Mouse (Mus musculus): Measurements from ENCODE around the gene Rps6kc1. TPM values are rescaled to one million over a fixed set of nuclear protein-coding genes. Genes with fewer than 3 reads are reported as not detected.
A peak's percentile ranks its signal among the peaks of the same experiment; 100 is the strongest.

Gene Rps6kc1
- total RNA-seq, 2 experiments from 2014 or later, result 13.3 to 14.8 TPM

DNA sequence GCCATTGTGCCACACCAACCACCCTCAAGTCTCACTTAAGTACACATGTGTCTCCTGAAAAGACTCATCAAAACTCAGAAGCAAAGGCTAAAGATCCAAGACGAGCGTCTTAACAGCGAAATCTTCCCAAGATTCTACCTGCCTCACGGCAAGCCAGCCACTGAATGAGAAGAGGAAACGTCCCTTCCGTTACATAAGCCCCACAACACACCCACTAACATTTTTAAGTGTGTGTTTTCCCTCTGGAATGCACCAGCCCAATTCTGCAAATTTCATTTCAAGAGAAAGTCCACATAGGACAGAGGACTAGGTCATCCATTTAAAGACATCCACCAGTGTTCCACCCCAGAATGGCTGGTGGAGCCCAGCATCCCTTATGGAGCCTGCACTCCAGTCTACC is 734 bp downstream of the Rps6kc1 start:
- DNase-seq, result no peak
- intact Hi-C loops (cut with DNase I; ENCODE audit: low total_unique reads), result no loop called here

DNA sequence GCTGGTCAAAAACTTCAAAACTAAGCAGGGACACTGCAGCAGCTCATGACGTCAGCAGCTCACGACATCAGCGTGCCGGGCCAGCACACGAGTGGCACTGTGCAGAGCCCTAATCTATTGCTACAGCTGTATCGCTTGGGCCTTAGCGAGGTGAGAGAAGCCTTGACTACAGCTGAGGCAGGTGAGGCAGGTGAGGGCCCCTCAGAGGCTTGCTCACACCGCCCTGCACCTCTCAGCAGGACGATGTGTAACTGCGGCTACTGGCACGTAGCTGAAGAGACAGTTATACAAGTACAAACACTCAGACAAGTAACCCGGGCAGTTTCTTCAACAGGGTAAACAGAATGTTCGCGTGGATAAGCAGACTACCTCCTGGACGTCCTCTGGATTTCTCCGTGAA is 6.9 kb downstream of the Rps6kc1 start:
- no peak for DNase-seq
- intact Hi-C loops (cut with DNase I; ENCODE audit: low total_unique reads), result no loop called here

DNA sequence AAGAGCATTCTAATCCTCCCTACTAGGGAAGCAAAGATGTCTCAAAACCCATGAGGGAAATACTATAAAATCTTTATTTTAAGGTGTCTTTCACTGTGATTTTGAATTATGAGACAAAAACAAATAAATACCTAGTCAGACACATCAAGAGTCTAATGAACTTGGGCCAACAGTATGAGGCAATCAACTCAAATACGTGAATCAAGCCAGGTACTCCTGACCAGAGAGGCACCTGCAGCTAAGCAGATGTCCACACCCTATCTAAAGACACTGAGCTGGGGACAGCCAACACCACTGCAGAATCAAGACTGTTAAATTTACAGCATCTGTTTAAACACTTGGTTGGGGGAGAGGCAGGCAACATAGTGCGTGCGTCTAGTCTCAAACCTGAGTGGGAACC is 7.4 kb downstream of the Rps6kc1 start:
- intact Hi-C loops (cut with DNase I; ENCODE audit: low total_unique reads), result no loop called here
- DNase-seq, result no peak

DNA sequence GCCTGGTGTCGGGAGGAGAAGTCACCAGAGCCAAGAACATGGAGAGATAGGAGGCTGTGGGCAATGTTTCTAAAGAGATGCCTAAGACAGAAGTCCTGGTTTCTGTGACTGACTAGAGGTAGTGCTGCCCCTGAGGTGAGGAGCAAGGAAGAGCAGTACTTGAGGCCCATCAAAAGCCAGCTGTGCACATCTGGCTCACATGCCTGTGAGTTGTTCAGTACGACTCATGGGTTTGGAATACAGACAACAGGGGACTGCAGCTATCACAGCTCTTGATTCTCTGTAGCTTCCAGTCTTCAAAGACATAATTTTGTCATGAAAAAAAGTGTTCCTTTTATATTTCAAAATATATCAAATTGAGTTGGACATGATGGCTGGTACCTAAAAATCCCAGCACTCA is 10.5 kb downstream of the Rps6kc1 start:
- no peak for DNase-seq
- intact Hi-C loops (cut with DNase I; ENCODE audit: low total_unique reads), result no loop called here

DNA sequence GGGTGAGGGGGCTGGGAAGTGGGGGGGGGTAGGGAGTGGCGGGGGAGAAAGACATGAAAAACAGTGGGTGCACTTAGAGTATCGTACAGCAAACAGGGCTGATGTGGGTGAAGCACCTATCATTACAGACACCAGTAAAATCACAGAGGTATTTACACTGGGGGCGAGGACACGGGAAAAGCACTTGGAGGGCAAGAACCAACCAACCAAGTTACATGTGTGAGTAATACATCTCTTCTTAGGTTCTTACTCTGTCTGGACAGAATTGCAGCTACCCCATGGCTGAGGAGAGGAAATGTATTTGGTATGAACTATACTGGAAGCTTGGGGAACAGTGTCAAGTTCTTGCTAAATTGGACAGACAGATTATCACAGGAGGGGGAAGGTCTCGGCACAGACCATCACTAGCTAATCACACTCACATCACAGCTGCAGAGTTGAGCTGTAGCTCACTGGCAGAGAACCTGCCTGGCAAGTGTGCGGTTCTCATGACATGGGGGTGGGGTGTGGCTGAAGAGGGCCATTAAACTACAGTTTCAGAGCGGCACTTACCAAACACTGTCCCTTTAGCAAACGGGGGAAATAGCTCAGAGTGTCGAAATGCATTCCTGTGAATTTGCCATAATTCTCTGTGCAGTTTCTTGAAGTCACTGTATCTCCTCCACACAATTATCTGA is 12.5 kb downstream of the Rps6kc1 start:
- intact Hi-C loops (cut with DNase I; ENCODE audit: low total_unique reads), result no loop called here
- DNase-seq, result peak; percentile 51

DNA sequence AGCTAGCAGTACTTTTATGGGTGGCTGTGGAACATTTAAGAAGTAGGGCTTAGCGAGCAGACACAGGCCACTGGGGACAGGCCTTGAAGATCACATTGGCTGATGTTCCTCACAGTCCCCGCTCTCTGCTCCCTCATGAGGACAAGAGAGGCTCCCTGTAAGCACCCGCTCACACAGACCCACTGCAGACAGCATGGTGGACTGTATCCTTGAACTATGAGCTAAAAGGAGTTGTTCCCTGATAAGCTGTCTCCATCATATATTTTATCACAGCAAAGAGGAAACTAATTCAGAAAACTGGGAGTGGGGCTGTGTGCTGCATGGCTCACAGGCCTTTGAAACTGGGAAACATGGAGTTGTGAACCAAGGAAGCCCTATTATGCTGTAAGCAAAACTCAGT is 13.4 kb downstream of the Rps6kc1 start:
- no peak for DNase-seq
- intact Hi-C loops (cut with DNase I; ENCODE audit: low total_unique reads), result no loop called here

DNA sequence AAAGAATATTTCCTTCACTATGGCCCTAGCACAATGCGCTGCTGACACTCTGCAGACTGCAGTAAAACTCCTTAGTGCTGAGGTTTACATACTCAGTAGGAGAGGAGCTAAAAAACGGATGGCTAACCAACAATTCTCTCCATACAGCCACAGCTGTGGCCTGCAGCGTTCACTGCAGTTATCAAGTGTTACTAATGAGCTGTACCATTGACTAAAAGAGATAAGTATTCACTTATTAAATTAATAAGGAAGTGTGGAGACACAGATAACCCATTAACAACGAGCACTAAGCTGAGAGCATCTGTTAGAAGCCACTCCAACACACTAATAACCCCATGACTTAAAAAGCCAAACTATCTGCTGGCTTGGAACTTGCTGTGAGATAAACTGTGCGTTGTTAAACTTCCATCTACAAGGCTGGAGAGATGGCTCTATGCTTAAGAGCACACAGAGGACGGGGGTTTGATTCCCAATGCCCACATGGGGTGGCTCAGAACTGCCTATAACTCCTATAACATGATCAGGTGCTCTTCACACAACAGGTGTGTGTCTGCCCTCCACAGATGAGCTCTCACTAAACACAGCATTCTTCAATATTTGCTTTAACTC is 17.9 kb downstream of the Rps6kc1 start:
- DNase-seq, result no peak

DNA sequence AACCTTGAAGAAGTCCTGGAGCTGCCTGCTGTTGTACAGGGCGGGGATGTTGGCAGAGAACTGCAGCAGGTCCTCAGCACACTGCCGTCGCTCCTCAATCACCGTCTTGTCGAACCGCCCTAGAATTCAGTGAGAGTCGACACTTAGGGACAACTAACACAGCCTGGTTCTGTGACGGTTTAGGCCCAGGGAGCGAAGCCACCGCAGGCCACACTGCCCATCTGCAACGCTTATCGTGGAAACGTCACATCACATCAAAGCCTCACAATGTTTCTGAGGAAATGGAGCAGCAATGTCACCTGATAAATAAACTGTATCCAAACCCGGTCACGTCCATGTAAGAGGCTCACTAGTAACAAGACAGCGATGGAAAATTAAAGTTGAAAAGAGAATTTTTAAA is 22.9 kb downstream of the Rps6kc1 start:
- no peak for DNase-seq
- intact Hi-C loops (cut with DNase I; ENCODE audit: low total_unique reads), result no loop called here

More for the DNA sequence above, 17.9 kb downstream of the Rps6kc1 start:
- intact Hi-C loops (cut with DNase I; ENCODE audit: low total_unique reads), result no loop called here

DNA sequence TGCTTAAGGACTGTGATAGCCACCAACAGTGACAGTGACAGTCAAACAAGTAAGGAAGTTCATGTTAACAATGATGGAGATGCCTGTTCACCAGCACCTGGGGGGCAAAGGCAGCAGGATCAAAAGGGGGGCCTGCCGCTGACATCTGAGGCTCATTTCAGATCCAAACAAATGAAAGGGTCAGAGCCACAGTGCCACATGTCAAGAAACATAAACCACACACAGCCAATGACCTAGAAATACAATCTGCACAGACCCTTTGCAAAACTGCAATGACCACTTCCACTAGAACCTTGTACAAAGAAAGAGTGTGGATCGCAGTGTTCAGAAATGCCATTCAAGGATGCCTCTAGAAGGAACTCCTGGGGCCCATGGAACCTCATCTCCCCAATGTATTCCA is 23.5 kb downstream of the Rps6kc1 start:
- intact Hi-C loops (cut with DNase I; ENCODE audit: low total_unique reads), result no loop called here
- no peak for DNase-seq

DNA sequence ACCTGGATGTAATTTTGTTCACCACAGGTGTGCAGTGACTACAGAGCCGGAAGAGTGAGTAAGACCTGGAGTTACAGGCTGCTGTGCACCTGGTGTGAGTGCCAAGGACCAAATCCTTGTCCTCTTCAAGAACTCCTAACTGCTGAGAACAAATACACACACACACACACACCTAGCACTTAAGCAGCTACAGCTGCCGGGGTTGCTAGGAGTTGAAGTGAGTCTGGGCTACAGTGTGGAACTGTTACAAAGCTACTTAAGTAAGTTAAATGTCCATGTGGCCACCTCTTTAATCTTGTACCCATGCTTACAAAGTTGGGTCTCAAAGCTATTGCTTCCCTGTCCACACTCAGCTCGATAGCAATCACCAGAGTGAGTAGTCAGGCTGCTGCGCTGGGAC is 25.6 kb downstream of the Rps6kc1 start:
- intact Hi-C loops (cut with DNase I; ENCODE audit: low total_unique reads), result no loop called here
- no peak for DNase-seq

DNA sequence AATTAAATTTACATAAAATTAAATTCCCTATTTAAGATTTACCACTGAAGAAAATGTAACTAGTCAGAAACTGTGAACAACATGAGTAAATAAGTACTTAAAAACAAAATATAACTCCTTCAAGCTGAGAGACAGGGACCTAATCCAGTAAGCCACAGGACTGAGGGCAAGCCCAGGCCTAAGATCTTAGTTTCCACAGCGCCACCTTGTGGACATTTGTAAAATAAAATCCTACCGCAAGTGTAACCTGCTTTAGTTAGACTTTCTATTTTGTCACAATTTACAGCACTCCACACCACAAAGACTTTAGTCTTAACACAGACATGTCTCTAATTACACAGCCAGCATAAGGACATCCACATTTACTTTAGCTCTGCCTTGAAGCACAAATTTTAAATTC is 30.1 kb downstream of the Rps6kc1 start:
- intact Hi-C loops (cut with DNase I; ENCODE audit: low total_unique reads), result loop anchor here (2.0 kb wide), 1 partner anchor 53 kb away; no protein-coding TSS in a partner anchor
- peak; percentile 35 for DNase-seq

DNA sequence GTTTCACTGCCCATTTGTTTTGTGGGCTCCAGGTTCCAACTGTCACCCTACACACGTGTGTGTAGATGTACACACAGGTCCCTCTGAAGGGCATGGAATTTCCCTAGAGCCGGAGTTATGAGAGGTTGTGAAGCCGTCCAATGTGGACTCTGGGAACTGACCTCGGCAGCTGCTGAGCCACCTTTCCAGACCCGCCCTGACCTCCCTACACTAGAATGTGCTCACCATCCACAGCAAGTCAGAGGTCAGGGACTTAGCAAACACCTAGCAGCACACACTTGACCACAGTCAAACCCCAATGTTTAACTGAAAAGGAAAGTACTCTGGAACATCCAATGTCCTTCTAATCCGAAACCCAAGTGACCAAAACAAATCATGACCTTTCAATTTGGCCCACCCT is 30.9 kb downstream of the Rps6kc1 start:
- DNase-seq, result no peak
- intact Hi-C loops (cut with DNase I; ENCODE audit: low total_unique reads), result loop anchor here (2.0 kb wide), 1 partner anchor 52 kb away; no protein-coding TSS in a partner anchor

DNA sequence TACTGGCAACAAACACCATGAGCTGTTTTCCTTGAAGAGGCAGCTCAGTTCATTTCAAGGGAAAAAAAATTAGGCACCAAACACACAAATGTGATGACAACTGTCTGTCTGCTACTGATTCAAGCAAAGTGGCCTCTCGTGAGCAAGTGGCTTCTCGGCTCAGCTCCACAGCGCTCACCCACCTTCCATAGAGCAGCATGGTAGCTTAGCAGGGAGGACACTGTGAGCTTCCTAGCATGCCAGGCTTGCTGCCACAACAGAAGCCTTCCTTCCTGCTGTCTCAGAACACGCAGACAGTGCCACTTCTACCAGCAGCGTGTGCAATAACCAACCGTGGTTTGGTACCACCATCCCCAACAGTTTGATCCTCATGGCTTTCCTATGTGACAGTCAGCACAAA is 35.8 kb downstream of the Rps6kc1 start:
- intact Hi-C loops (cut with DNase I; ENCODE audit: low total_unique reads), result no loop called here
- DNase-seq, result no peak

DNA sequence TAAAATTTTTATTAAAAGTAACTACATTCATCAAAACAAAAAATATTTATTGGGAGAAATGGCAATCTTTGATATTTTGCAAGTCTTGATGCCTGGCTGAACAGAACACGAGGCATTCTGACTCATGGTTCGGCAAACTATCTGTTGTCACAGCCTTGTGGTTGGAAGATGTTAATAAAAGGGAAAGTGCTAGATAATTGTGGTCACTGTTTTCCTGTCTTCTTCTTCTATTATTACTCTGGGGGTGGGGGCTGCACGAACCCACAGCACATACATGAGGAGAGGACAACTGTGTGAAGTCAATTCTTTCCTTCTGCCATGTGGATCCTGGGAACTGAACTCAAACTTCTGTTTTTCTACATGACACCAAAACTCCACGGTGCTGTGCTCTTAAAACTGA is 36.5 kb downstream of the Rps6kc1 start:
- intact Hi-C loops (cut with DNase I; ENCODE audit: low total_unique reads), result no loop called here
- DNase-seq, result no peak

DNA sequence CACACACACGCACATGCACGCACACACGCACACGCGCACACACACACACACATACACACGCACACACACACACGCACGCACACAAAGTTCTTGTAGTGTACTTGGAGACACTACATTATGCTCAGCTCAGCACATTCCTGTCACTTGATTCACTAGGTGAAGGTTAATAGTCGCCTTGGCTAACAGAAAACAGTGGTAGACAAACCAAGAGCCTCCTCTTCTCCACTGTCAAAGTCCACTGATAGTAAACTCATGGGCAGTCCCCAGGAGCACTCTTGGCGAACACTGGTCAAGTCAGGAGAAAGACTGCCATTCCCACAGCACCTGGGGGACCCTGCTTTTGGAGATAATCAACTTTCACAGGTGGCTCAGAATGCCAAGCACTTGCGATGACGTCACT is 40.5 kb downstream of the Rps6kc1 start:
- intact Hi-C loops (cut with DNase I; ENCODE audit: low total_unique reads), result no loop called here
- DNase-seq, result no peak

DNA sequence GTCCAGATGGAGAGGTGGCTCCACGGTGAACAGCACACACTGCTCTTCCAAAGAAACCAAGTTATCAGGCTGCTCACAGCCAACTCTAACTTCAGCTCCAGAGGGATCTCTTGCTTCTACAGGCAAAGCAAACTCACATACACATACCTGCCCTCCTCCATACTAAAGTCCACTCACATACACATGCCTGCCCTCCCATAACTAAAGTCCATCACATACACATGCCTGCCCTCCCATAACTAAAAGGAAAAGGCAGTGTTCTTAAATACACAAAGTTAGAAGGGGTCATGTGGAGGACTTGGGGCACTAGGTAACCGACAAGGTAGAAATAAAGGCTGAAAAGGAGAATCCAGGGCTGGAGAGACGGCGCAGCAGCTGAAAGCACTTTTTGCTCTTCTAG is 41.6 kb downstream of the Rps6kc1 start:
- DNase-seq, result no peak
- intact Hi-C loops (cut with DNase I; ENCODE audit: low total_unique reads), result no loop called here

DNA sequence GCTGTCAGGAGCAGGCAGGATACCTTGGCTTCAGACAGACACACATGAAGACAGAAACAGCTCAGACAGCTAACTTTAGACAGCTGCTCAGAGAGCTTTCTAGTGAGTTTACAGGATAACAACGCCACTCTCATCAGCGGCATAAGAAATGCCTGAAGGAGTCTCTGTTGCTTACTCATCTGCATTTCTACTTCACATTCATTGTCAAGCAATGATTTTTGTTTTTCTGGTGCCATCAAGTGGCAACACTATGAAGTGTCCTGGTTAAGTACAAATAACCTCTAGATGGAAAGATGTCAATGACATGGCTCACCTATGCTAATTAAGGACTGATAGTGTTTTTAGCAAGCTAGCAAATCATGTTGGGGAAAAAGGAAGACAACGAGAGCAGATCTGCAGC is 42.8 kb downstream of the Rps6kc1 start:
- intact Hi-C loops (cut with DNase I; ENCODE audit: low total_unique reads), result no loop called here

DNA sequence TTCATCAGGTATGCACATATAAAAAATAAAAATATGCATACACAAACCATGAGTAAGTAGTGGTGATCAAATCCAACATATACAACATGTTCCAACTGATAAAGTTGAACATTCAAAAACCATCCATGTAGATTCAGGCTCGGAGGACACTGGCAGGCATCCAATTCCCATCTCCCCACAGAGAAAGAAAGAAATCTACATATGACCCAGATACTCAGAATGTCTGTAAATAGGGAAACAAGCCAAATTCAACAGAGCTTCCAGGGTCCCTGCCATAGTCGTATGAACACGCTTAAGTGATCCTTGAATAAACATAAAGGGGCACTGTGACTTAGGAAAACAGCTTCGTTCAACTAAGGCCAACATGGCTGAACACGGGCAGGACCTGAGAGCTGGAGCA is 49.9 kb downstream of the Rps6kc1 start:
- no peak for DNase-seq
- intact Hi-C loops (cut with DNase I; ENCODE audit: low total_unique reads), result no loop called here

More for the DNA sequence above, 42.8 kb downstream of the Rps6kc1 start:
- DNase-seq, result no peak

DNA sequence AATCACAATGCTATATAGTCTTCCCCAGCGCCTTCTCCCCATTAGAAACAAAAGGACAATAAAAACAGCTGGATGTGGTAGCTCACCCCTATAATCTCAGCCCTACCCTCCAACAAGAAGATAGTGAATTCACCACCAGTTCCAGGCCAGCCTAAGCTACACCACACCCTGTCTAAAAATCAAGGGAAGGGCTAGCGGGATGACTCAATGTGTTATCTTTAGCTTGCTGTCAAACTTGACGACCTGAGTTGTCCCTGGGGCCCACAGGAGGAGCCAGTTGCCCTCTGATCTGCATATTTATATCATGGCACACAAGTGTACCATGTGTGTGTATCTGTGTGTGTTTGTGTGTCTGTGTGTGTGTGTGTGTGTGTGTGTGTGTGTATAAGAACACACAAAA is 57.1 kb downstream of the Rps6kc1 start:
- no peak for DNase-seq
- intact Hi-C loops (cut with DNase I; ENCODE audit: low total_unique reads), result no loop called here

DNA sequence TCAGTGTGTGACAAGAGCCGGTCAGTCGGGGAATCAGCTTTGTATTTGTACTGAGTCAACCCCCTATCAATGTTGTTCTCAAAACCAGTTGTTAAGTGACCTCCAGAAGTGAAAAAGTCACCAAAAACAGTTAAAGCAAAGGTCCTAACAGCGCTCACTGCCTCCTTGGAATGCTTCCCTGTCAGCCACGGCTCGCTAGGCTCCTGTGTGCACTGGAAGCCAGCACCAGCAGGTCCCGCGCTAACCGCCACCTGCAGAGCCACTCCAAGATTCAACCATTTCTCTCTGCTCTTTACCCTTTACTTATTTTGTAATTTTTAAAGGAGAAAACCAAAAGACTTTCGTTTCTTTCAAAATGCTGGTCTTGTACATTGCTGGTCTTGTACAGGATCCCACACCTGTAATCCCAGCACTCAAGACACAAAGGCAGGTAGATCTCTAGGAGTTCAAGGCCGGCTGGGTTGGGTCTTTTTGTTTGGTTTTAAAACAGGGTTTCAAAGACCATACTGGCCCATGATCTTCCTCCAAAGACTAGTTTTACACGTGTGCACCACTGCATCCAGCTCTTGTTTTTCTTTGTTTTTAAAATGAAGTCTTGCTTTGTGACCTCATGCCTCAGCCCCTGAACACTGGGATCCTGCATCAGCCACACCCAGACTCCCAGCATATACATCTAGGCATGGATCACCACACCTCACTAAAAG is 62.3 kb downstream of the Rps6kc1 start:
- intact Hi-C loops (cut with DNase I; ENCODE audit: low total_unique reads), result no loop called here
- no peak for DNase-seq

DNA sequence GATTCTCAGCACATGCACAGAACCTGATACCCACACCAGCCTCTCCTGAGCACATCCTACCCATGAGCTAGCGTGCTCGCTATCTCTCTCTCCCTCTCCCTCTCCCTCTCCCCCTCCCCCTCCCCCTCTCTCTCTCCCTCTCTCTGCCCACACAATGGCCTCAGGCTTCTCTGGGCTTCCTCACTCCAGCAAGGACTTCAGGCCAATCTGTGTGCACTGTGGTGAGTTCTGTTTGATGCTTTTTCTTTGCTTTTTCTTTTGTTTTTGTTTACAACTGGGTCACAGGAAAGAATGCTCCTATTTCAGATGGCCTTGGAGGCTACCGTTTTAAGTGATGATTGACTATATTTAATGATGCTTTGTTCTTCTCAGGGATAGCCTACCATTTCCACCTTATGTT is 62.9 kb downstream of the Rps6kc1 start:
- intact Hi-C loops (cut with DNase I; ENCODE audit: low total_unique reads), result no loop called here
- DNase-seq, result no peak

All from gastrocnemius, postnatal 14 days (tissue).